Mouse (Mus musculus) liver, adult 2 months (tissue): ENCODE measurements around the gene Ren1.

ENCODE experiments used
- CTCF ChIP-seq: fragments of 200-500 bp; IDR thresholded peaks from 2 replicates; pipeline ENCODE4 v1.5.1; 2011; ENCODE audit warnings: low read depth, low read length, control low read depth
- POLR2A ChIP-seq: fragments of 200-500 bp; IDR thresholded peaks from 2 replicates; pipeline ENCODE4 v1.6.1; 2011; ENCODE audit warnings: low read length, control low read depth; ENCODE audit not compliant: insufficient read depth; ENCODE audit errors: extremely low read depth

GRCm38 (mm10) chr1:133315775-133316174, 34.5 kb upstream of the Ren1 start:
- TF ChIP-seq POLR2A (no peak), CTCF (no peak)
